Mouse (Mus musculus) brain, embryonic 14.5 days (tissue): Measurements from ENCODE around the gene Hltf. TPM values are rescaled to one million over a fixed set of nuclear protein-coding genes. Genes with fewer than 3 reads are reported as not detected.

Source experiments
- DNase-seq: peaks from one replicate; pipeline ENCODE4 v3.0.0-alpha.2; 2011; ENCODE audit warnings: low read depth
- CTCF ChIP-seq: fragments of 200-500 bp; IDR thresholded peaks from 2 replicates; pipeline ENCODE4 v1.5.1; 2012; ENCODE audit warnings: inconsistent platforms, mild to moderate bottlenecking, moderate library complexity, borderline replicate concordance; ENCODE audit not compliant: insufficient read depth, insufficient read length; ENCODE audit errors: extremely low read depth
- POLR2A ChIP-seq: fragments of 200-500 bp; IDR thresholded peaks from 2 replicates; pipeline ENCODE4 v1.6.1; 2012; ENCODE audit warnings: mild to moderate bottlenecking, inconsistent platforms, borderline replicate concordance; ENCODE audit not compliant: poor library complexity, insufficient read depth, insufficient read length, severe bottlenecking; ENCODE audit errors: extremely low read depth
- polyA plus RNA-seq: library from polyadenylated mRNA; depleted of rRNA; stranded (reverse); fragments of >200 nt; gene quantifications from 2 replicates; pipeline ENCODE4 v1.2.3, GENCODE M21; 2012; rRNA removed

Gene Hltf
- polyA plus RNA-seq, 1 experiment = 15.6 TPM

DNA sequence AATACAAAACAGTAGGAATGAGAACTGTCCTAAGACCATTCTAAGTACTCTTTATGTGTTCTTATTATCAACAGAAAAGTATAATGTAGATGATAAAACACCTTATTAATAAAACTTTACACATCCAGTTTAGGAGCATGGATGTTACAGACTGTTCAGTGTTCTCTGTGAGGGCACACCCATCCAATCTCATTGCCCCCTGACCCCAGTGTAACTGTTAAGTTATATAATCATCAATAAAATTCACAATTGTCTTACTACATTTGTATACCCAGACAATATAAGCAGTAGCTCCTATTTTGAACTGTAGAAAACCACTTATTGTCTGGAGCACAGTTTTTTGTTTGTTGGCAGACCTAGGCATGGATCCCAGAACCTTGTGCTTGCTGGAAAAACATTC is 83.6 kb downstream of the Hltf start:
- DNase-seq = no peak
- TF ChIP-seq CTCF = no peak
- no peak for TF ChIP-seq POLR2A

- TF ChIP-seq POLR2A (no peak), CTCF (no peak)
- peak; percentile 19 for DNase-seq
Observed at GRCm38 (mm10) chr3:20141679-20142078, 84.1 kb downstream of the Hltf start.

DNA sequence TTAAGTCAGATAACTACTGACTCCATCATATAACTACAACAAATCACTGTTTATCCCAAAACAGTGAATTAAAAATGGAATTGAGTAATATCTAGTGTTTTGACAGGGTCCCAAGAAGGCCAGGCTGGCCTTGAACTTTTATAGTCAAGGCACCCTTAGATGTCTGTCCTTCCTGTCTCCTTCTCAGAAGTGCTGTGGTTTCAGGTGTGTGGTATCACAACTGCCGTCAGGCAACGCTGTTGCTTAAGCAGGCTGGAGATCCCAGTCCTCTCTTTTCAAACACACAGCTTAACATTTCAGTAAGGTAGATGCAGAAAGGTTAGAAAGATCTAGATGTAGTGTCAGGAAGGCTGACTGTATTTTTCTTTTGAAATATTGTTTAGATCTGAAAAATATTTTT is 84.5 kb downstream of the Hltf start:
- DNase-seq = no peak

DNA sequence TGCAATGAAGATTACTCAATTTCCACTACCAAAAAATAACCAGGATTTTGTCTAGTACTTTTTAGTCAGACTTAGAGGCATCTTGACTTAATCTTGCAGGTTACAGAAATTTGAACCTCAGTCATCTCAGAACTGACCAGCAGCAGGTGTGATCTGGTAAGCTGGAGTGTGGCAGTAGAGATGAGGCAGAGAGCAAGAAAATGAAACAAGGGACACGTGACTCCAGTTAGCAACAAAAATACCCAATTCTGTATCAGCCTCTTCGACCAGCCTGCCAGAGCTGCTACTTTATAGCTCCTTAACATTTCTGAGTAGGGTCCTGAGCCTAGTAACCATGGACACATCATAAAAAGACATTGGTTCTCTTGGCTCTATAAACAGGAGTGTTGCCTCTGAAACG is 85.0 kb downstream of the Hltf start:
- TF ChIP-seq CTCF (no peak), POLR2A (no peak)
- DNase-seq = no peak

More for the DNA sequence above, 84.5 kb downstream of the Hltf start:
- no peak for TF ChIP-seq CTCF
- no peak for TF ChIP-seq POLR2A

DNA sequence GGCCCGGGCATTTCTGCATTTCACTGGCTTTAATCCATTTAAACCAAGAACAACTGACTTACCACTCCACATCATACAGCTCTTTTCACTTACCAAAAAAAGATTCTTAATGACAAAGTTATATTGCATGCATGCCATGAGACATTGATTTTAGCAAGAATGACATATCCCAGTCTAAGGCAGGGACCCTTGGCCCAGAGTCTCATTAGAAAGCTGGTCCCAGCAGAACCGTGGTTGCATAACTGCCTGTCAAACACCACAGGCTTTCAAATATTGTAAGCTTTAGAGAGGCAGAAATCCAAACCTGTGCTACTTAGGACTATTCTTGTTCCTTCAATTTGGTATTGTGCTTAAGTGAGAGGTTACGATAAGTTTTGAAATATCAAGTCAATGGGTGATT is 86.1 kb downstream of the Hltf start:
- TF ChIP-seq POLR2A (no peak), CTCF (no peak)
- no peak for DNase-seq

DNA sequence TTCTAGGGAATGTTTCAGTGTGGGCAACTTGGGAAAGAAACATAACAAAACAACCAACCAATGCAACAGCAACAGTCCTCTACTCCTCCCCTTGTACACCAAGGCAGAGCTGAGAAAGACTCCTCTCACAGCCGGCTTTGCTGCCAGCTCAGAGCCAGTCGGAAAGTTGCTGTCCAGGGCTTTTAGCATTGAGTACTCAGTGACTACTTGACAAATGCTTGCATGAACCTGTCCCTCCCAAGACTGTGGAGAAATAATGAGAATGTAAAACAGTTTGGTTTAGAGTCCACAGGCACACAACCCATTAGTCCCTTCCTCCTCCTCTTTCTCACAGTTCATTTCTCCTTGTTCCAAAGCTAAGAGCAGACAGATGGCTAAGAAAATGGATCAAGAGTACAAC is 86.8 kb downstream of the Hltf start:
- peak; percentile 6 for DNase-seq
- TF ChIP-seq CTCF = no peak
- TF ChIP-seq POLR2A = no peak

- DNase-seq = peak; percentile 17
- TF ChIP-seq POLR2A (no peak), CTCF (no peak)
Observed at GRCm38 (mm10) chr3:20145696-20146113, 88.1 kb downstream of the Hltf start.

- TF ChIP-seq POLR2A (no peak), CTCF (no peak)
- peak; percentile 48 for DNase-seq
Observed at GRCm38 (mm10) chr3:20146884-20147395, 89.3 kb downstream of the Hltf start.

GRCm38 (mm10) chr3:20147647-20148046 is 90.0 kb downstream of the Hltf start:
- no peak for DNase-seq
- TF ChIP-seq POLR2A = no peak
- TF ChIP-seq CTCF = no peak

GRCm38 (mm10) chr3:20150511-20150910 is 92.9 kb downstream of the Hltf start:
- no peak for TF ChIP-seq CTCF
- TF ChIP-seq POLR2A = no peak
- DNase-seq = no peak

DNA sequence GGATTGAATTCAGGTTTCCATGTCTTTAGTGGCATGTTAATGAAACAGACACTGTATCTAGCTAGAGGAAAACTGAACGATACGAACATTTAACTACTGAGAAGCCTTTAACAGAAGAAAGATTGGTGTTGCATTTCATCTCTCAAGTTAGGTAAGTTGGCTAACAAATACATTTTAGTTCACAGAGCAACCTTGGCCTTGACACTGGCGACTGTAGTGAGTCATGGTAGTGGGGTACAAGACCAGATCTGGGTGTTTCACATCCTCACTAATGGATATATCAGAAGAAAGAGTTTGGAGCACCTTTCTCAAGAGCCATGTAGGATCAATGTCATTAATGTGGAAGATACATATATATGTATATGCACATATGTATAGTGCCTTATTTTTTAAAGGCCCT is 94.0 kb downstream of the Hltf start:
- DNase-seq = no peak
- TF ChIP-seq CTCF = no peak
- TF ChIP-seq POLR2A = no peak

GRCm38 (mm10) chr3:20154531-20155367 is 97.1 kb downstream of the Hltf start, which contains the start of gene Gyg:
Gene Gyg, minus strand, starts transcription at chr3:20155317.
- peak; percentile 63 for DNase-seq
- TF ChIP-seq CTCF (no peak), POLR2A (0 out of 2 replicates have a peak, but pooled peaks have one; percentile 37)

GRCm38 (mm10) chr3:20155476-20155875 is 97.9 kb downstream of the Hltf start:
- no peak for TF ChIP-seq POLR2A
- TF ChIP-seq CTCF = no peak
- DNase-seq = no peak

DNA sequence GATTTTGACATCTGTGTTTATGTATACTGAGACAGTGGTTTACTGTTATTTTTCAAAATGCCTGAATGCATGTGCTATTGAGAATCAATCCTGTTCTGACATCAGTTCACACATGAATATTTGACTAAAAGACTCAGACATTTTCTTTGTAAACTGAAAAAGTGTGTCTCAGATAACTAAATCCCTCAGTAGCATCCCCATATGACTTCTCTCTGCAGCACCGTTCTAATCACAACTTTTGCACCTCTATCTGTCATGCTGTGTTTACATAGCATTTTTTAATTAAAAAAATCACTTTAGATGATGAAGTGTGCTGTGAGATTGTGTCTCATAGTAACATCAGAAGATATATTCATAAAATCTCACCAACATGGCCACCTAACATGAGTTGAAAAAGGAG is 109.9 kb downstream of the Hltf start:
- TF ChIP-seq CTCF (no peak), POLR2A (no peak)
- no peak for DNase-seq

Other genes starting within 250 kb of the Hltf start
- gene Cp, start 100.8 kb upstream of the Hltf start, polyA plus RNA-seq = 3.3 and 9.3 TPM in 2 replicates
- gene Hps3, start 22.5 kb upstream of the Hltf start, polyA plus RNA-seq = 14.6 and 16.4 TPM in 2 replicates
- 20.4 and 28.5 TPM in 2 replicates for gene Gyg, start 97.5 kb downstream of the Hltf start, polyA plus RNA-seq
- 2.2 and 4.4 TPM in 2 replicates for gene Cpa3, start 184.4 kb downstream of the Hltf start, polyA plus RNA-seq
- 0.05 and 0.08 TPM in 2 replicates for gene Cpb1, start 217.9 kb downstream of the Hltf start, polyA plus RNA-seq